Mouse (Mus musculus) activated CD4-positive, CD25-positive, alpha-beta regulatory T cell (primary cell): ENCODE measurements around the gene Tbc1d32. TPM values are rescaled to one million over a fixed set of nuclear protein-coding genes. Genes with fewer than 3 reads are reported as not detected.

Experiments
- polyA plus RNA-seq, 2 experiments: library from polyadenylated mRNA; unstranded; fragments of 100-300 nt; shearing (Covaris generic); gene quantifications; one replicate each; pipeline ENCODE4 v1.2.1; 2017

Tbc1d32 gene
- polyA plus RNA-seq: under 1 TPM; 0.74 to 0.92 TPM

GRCm38 (mm10) chr10:56228568-56229209, at the start of gene Tbc1d32:
Gene Tbc1d32 (minus strand): TSS chr10:56228689.

GRCm38 (mm10) chr10:56106333-56106995, 122.0 kb downstream of the Tbc1d32 start, which contains the start of gene Msl3l2:
Gene Msl3l2 (plus strand): TSS chr10:56106917.

Other genes with a start within 250 kb of the Tbc1d32 start
- gene Msl3l2, start 121.8 kb downstream of the Tbc1d32 start, polyA plus RNA-seq: 1 to 10 TPM; 8.5 to 9.0 TPM
- 1 to 10 TPM in 1 of 2 experiments, not detected in 1; 1.3 TPM for gene Gja1, start 148.6 kb upstream of the Tbc1d32 start, polyA plus RNA-seq